Mouse (Mus musculus) embryo, embryonic 9.5 days (tissue): ENCODE data around the gene Tbc1d8.
A peak's percentile ranks its signal among the peaks of the same experiment; 100 is the strongest.

Experiments
- DNase-seq: peaks from one replicate; pipeline ENCODE4 v3.0.0-alpha.2; 2017; ENCODE audit errors: extremely low spot score

The Tbc1d8 gene

DNA sequence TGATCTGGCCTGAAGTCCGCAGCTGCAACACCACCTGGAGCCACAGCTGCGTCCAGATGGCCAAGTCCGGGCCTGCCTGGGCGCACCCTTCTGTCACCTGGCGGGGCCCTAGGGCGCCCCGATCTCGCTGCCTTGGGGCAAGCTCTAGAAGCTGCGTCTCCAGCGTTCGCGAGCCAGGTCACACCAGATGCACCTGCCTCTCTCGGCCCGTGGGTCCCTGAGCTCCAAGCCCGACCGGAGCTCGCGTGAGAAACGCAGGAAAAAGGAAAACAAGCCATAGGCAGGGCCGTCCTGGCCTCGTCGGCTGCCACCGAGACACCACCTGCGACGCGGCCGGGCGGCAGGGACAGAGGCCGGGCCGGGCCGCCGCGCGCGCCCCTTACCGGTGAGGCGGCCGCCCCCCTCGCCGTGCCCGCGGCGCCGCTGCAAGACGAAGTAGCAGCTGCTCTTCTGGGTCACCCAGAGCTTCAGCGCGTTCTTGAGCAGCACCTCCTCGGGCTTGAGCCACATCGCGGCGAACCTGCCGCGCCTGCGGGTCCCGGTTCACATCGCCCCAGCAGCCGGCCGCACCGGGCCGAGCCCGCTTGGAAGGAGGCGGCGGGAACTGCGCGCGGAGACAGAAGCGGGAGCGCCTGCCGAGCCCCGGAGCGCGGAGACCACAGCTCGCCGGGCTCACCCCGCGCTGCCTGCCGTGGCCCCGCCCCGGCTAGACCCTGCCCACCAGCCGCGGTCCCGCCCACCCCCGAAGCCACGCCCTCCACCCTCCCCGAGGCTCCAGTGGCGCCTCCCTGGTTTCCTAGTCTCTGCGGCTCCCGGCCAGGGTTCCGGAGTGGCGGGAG is at the start of gene Tbc1d8:
TSS of gene Tbc1d8 (minus strand) at position 699 of the 839 bp plus-strand sequence.
- DNase-seq: peak; percentile 94

DNA sequence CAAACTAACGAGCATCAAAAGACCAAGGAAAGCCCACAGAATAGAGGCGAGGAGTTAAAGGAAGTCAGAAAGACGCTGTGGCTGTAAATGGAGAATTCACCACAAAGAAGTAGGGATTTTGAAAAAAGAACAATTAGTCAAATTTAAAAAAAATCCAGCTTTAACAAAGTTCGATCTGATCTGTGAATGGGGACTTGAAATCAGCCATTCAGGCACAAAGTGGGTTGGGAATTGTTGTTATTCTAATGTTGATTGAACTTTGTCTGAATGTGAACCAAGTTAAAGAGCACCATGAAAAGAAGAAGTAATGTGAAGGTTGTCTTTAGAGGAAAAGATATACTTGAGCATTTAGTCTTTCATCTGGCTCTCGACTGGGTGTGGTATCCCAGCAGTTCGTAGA is 49.8 kb upstream of the Tbc1d8 start:
- DNase-seq: no peak

- DNase-seq: peak; percentile 66
Observed at GRCm38 (mm10) chr1:39527432-39527831, 48.9 kb upstream of the Tbc1d8 start.

DNA sequence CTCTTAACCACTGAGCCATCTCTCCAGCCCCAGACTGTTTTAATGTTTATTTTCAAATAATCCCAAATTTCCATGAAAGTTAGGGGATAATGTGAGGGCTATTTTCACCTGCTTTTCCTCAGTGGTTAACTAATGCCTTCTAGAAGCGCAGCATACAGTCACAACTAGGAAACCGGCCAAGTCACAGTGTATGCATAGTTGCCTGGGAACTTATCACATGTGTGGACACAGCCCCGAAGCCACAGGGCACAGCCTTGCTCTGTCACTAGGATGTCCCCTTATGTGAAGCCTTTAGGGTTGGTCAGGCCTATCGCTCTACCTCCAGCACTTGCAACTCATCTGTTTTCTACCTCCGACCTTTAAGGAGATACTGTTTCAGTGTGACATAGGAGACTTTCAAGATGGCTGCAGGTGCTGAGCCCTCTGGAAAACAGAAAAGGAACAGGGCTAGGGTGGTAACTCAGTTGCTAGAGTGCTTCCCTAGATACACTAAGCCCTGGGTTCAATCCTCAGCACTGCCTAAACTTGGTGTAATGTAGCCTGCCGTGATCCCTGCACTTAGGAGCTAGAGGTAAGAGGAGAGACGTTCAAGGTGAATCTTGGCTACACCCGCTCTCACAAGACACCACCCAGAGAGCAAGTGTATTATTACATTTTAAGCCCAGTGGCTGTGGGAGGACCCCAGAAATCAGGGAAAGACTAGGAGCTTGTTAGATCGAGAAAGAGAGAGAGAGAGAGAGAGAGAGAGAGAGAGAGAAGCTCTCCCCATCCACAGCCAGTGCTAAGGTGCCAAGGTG is 48.0 kb upstream of the Tbc1d8 start:
- no peak for DNase-seq

DNA sequence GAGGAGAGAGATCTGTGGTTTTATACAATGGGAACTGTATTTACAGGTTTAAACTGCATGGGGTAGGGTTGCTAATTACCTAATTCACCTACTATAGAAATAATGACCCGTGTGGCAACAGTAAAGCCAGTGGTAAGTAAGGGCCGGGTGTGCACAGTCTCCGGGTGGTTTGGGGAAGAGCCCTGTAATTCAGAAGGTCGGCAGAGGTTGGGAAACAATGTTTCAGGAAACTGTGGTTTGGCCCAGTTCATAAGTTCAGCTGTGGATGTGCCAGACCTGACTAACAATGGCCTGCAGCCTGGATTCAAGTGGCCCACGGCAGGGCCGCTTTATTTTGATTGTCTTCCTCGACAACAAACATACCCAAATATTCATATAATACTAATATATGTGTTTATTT is 47.2 kb upstream of the Tbc1d8 start:
- no peak for DNase-seq

- no peak for DNase-seq
Observed at GRCm38 (mm10) chr1:39522519-39522918, 44.0 kb upstream of the Tbc1d8 start.

DNA sequence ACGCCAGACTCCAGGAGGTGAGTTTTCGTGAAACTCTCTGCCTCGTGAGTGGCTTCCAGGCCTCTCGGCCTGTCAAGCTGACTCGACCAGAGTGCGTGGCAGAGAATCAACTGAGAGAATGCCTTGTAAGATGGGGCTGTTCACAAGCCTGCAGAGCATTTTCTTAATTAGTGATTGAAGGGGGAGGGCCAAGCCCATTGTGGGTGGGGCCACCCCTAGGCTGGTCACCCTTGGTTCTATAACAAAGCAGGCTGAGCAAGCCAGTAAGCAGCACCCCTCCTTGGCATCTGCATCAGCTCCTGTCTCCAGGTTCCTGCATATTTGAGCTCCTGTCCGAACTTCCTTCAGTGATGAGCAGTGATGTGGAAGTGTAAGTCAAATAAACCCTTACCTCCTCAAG is 42.8 kb upstream of the Tbc1d8 start:
- no peak for DNase-seq

DNA sequence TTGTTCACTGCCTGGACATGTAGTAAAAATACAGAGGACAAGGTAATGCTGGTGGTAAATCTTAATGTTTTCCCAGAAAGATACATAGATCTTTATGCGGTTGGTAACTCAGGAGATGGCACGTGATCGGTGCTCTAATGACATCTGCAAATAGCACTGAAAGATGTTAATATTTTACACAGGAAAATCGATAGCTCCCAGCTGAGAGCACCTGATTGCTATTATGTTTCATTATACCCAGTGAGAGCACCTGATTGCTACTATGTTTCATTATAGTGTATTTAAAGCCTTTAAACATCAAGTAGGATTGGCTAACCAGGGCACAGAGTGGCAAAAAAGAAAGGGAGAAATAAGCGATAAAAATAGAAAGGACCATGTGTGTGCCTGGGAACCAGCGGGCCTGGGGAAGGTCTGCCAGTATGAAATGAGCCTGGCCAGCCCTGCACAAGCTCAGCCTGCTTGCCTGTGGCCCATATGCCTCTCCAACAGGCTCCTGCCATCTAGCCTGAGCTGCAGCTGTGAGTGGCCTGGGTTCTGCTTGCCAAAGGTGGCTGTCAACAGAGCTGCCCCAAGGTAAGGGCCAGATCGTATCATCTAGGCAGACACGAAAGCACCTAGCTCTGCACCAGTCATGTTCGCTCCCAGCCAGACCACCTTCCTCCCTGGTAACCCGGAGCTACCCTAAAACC is 36.9 kb upstream of the Tbc1d8 start:
- DNase-seq: no peak

- DNase-seq: no peak
Observed at GRCm38 (mm10) chr1:39512183-39512582, 33.6 kb upstream of the Tbc1d8 start.

DNA sequence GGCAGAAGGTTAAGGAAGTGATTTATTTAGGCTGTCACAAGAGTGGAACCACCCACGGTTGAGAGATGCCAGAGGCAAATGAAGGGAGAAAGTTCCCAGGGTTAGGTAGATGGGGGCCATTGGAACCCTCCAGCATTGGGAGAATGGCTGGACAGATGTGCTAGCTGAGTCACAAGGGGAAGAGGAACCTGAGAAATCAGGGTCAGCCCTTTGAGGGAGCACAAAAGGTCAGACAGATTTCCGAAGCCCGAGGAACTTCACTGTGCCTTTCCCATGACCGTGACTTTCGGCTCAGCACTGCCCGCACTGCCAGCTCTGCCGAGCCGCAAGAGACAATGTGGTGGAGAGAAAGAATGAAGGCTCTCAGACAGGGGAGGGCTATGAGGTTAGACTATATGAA is 33.2 kb upstream of the Tbc1d8 start:
- DNase-seq: no peak

DNA sequence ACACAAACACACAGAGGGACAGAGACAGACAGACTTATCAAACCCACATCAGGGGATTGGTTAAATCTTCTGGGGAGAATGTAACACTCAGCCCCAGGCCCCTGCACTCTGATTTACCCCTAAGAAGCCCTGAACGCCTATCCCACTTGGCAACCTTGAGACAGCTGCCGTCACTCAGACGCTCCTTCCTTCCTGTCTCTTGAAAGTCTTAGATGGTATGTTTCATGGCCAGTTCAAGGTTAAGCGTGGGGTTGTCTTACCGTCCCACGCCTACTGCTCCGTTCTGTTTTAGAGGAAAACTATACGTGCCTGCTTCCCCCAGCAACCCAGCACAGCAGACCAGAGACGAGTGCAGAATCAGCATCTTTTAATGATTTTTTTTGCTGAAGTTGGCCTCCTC is 27.0 kb upstream of the Tbc1d8 start:
- DNase-seq: no peak

DNA sequence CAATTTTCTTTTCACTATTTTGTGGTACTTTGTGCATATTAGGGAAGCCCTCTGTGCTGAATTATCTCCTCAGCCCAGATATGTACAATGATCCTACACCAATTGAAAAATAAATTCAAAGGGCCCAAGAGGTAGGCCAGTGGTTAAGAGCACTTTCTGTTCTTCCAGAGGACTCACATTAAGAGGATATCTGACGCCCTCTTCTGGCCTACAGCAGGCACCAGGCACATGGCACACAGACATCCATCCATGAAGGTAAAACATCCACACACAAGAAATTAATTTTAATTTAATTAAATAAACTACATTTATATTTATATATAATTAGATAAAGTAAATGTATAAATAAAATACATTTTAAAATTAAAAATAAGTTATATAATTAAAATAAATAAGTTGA is 25.7 kb upstream of the Tbc1d8 start:
- no peak for DNase-seq

DNA sequence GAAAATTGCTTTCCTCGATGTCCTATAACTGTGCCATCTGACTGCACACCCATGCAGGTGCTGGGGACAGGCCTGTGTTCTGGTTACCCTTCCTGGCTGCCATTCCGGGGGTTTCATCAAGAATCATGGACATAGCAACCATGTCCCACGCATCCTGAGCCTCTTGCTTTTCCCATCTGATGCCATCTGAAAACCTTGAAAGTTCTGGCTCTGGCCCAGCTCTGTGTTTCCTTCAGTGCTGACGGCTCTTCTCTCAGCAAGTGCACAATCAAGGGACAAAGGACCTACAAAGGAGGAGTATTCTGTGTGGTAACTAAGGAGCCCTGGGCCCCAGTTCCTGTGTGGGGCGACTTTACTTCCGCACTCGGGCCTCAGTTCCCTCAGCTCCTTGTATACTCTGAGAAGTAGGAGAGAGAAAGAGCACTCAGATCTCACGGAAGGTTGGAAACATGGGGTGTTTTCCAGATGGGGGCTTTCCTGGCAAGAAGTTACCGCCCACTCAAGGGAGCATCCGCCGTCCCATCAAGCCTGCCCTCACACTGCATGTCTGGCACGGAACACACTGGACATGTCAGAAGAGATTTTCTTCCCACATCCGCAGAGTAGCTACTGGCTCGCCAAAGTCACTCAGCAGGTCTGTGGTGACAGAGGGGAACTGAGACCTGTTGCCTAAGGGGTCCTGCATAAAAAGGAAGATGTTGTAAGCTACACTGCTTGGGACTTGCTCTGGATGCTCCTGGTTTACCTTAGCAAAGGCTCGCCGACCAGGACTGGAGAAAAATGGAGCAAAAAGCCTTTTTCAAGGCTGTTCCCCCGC is 24.5 kb upstream of the Tbc1d8 start:
- DNase-seq: no peak

DNA sequence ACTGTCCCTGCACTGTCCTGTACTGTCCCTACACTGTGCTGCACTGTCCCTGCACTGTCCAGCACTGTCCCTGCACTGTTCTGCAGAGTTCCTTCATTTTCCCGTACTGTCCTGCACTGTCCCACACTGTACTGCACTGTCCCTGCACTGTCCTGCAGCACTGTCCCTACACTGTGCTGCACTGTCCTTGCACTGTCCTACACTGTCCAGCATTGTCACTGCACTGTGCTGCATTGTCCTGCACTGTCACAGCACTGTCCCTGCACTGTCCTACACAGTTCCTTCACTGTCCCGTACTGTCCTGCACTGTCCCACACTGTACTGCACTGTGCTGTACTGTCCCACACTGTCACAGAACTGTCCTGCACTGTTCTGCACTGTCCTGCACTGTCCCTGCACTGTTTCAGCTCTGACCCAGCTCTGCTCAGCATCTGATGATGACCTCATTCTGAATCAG is 21.0 kb upstream of the Tbc1d8 start:
- DNase-seq: no peak

DNA sequence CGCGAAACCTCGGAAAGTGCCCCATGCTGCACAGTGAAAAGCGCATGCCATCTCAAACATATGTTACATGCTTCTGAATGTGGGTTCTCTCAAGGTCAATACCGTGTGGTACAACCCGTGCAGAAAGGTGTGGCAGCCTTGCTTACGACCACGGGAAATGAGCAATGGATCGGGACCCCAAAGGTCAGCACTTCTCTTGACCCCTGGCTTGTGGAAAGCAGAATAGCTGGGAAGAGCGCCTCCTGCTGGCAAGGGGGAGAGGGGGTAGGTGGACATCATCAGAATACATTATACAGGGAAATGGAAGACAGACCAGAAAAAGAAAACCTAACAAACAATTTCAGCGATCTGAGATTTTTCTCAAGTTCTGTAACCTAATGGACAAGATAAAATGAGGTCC is 19.2 kb upstream of the Tbc1d8 start:
- no peak for DNase-seq

DNA sequence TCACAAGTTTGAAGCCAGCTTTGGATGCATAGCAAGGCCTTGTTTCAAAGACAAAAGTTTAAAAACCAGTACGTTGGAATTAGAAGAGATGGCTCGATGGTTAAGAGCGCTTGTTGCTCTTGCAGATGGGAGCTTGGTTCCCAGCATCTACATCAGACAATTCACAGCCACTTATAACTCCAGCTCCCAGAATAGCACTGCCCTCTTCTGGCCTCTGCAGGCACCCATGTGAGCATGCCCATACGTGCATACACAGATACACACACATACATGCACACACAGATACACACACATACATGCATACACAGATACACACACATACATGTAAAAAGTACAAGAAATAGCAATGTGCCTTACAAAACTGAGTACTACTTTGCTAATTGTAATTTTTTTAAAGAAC is 18.4 kb upstream of the Tbc1d8 start:
- no peak for DNase-seq

DNA sequence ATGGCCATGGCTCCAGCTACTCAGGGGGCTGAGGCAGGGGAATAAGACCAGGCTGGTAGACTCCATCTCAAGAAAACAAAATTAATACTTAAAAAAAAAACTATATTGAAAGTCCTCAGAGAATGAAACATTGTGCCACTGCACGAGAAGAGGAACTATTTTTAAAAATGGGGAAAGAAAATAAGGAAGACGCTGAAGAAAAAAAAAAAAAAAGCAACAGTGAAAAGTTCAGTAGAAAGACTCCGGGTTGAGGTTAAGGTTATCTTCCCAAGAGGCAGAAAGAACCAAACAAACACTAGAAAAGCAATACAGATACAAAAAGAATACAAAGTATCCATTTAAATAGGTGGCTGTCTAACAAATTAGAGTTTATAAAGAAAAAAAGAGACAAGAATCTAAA is 15.1 kb upstream of the Tbc1d8 start:
- no peak for DNase-seq

- no peak for DNase-seq
Observed at GRCm38 (mm10) chr1:39493165-39493564, 14.6 kb upstream of the Tbc1d8 start.

DNA sequence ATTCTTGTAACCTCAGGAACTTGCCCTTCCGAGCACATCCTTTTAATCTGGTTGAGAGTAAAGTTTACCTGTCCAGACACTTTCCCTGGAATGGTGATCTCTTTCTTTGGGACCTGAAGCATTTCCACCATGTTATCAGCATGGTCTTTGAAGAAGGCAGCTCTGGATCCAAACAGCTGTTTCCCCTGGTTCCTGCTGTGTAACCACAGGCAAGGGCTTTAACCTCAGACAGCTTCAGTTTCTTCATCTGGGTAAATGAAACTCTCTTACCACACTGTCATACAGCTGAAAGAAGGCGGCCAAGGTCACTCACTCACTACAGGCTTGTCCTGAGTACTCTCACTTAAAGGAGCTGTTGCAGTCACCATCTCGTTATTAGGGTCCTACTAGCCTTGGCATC is 8.8 kb upstream of the Tbc1d8 start:
- DNase-seq: no peak

DNA sequence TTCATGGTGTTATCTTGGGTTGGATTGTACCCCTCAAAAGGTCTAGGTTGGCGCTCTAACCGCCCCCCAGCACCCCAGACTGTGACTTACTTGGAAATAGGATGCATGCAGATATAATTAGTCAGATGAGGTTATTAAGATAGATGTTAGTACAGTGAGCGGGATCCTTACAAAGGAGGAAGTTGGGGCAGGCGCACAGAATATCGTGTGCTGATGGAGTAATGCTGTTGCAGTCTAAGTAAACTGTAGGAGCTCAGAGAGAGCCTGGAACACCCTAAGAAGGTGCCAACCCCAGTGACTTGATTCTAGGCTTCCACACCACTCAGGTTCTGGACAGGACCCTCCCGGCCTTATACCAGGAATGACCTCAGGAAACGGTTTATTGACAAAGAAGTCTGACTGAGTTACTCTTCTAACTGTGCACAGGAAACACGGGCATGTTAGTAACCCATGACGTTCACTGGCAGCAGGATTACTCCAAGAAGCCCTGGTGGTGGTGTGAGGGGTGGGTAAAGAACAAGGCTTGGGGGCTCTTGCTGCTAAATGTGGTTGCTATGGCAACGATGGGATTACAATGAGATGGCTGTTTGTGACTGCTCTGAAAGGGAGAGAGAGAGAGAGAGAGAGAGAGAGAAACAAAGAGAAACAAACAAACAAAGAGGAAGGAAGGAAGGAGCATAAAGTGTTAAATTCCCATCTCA is 3.7 kb upstream of the Tbc1d8 start:
- DNase-seq: peak; percentile 25

DNA sequence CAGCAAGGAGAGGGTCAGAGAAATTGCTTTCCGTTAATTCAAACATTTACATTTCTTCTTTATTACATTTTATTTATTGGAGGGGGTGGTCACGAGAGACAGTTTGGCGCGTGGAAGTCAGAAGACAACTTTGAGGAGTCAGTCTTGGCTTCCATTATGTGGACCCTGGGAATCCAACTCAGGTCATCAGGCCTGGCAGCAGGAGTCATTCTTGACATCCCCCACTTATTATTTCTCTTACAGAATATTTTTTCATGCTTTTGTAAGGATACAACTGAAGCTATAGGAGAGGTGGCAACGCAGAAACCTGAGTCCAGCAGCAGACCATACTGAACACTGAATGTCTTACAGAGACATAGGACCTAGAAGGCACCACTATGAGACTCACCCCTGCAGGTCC is 699 bp upstream of the Tbc1d8 start:
- no peak for DNase-seq
